Mouse (Mus musculus): ENCODE data around the gene Mcrs1.
"Not testable (repeated sequence)": the region's sequence is repeated elsewhere in the genome, so short reads cannot be mapped to it uniquely, and the experiment has no call there.

Gene Mcrs1

GRCm38 (mm10) chr15:99251111-99251510 lies 650 bp downstream of the Mcrs1 start:
- DNase-seq (ENCODE audit: low read depth, low spot score): not testable (repeated sequence)

DNA sequence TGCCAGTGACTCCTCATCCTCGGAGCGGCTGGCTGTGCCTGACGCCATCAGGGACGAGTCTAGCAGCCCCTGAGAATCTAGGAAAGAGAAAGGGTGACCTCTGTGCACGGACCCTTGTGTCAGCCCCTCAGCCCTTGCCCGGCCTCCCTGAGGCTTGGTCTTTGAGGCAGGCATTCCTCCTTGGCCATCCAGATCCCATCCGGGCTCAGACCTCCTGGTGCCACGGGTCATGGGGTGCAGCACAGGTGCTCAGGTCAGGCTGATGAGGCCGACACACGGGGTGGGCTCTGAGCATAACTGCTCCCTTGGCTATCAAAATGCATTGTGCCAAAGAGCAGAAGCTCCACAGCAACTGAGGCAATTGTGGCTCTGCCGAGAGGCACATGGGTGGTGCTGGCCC lies 1.8 kb downstream of the Mcrs1 start:
- no peak for DNase-seq (ENCODE audit: low read depth, low spot score)

DNA sequence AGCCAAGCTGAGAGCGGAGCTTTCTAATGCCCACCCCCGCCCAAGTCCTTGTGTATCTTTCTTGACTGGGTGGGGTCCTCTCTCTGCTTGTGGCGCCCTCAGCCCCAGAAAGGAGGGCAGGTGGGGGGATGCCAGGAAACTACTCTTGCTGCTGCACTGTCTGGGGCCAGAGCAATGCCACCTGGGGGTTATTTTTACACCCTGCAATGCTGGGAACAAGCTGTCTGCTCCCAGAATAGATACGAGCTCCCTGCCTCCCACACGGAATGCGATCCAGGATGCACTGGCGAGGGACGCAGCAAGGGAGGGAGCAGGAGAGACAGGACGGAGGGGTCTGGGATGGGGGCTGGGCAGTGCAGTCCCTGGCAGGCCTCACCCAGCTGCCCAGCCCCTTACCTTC lies 2.8 kb downstream of the Mcrs1 start:
- no peak for DNase-seq (ENCODE audit: low read depth, low spot score)

DNA sequence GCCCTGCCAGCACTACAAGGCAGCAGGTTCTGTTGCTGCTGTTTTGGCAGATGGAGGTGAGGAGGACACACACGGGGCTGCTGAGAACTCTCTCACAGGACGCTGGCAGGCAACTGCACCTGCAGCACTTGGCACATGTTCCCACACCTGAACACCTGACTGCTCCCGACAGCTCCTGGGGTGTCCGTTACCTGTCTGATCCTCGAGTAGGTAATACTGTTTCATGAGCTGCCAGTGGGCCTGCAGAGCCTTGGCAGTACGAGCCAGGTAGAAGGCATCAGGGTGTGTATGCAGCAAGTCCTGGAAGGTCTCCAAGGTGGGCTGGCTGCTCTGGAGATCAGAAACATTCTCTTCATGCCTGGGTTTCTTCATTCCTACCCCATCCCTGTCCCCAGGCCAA lies 5.0 kb downstream of the Mcrs1 start:
- not testable (repeated sequence) for DNase-seq (ENCODE audit: low read depth, low spot score)

GRCm38 (mm10) chr15:99242045-99242444 lies 9.7 kb downstream of the Mcrs1 start:
- DNase-seq (ENCODE audit: low read depth, low spot score): no peak

- DNase-seq (ENCODE audit: low read depth, low spot score): no peak
Measured at GRCm38 (mm10) chr15:99241249-99241648, 10.5 kb downstream of the Mcrs1 start.

GRCm38 (mm10) chr15:99240129-99240528 lies 11.6 kb downstream of the Mcrs1 start:
- no peak for DNase-seq (ENCODE audit: low read depth, low spot score)

GRCm38 (mm10) chr15:99238006-99238405 lies 13.8 kb downstream of the Mcrs1 start:
- DNase-seq (ENCODE audit: low read depth, low spot score): no peak

DNA sequence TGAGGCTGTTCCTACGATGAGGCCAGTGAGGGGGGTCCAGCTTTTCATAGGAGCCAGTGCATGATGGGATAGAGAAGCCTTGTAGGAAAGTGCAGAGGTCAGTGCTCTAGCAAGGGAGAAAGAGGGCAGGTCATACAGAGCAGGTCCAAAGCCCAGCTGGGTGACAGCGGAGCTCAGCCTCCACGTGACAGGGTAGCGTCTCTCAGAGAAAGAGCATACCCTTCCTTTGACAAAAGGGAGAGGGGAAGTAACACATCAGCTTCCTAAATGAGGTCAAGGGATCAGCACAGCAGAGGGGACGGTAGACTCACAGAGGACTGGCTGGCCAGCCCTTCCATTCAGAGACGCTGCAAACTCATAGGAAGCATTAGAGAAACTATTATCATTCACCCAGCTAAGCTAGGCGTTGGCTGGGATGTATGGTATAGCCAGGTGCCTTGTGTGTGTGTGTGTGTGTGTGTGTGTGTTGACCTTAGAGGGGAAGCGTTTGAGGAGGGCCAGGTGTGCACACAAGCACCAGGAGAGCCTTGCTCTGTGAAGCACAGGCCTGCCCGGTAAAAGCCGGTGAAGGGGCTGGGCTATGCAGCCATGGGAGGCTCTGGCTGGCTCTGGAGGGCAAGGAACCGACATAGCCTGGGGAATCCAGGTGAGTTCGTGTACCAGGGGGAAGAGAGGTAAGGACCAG lies 17.3 kb downstream of the Mcrs1 start:
- no peak for DNase-seq (ENCODE audit: low read depth, low spot score)

- DNase-seq (ENCODE audit: low read depth, low spot score): no peak
Measured at GRCm38 (mm10) chr15:99233719-99234118, 18.0 kb downstream of the Mcrs1 start.

GRCm38 (mm10) chr15:99231998-99232397 lies 19.8 kb downstream of the Mcrs1 start:
- DNase-seq (ENCODE audit: low read depth, low spot score): no peak

DNA sequence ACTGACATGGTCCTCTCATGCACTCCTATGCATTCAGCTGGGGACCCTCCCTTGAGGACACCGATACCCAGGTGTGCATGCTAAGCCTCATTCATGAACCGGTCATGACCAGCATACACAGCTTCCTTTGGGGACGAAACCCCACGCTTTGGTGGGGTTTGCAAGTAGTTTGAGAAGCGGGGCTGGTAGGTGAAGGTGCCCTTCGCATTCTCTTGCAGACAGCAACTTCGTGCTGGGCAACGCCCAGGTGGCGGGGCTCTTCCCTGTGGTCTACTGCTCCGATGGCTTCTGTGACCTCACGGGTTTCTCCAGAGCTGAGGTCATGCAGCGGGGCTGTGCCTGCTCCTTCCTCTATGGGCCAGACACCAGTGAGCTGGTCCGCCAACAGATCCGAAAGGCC lies 25.7 kb downstream of the Mcrs1 start:
- DNase-seq (ENCODE audit: low read depth, low spot score): no peak

DNA sequence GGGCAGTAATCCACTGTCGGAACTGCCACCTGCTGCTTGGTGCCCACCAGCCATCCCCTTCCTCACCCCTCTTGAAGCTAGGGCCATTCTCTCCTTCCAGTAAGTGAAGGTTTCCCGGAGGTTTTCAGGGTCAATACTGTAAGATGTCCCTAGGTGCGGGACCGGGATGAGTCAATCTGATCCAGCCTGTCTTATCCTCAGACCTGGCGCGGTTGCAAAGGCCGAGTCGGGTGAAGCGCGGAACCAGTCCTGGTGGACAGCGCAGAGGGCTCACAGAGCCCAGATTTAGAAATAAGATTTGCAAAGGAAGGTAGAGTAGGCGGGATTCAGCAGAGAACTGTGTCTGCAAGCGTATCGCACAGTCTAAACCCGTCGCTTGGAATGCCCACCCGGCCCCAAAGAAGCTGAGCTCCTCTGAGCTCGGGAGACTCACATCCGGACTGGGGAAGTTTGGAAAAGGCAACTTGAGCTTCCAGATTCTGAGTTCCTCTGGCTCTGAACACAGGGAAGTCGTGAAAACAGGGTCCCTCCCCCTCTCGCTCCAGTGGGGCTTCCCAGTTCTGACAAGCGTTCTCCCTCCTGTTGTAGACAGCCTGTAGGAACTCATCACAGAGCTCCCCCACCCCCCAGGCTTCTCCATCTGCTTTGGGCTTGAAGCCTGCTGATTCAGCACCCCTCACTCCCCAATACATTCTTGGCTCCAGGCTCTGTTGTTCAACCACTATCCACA lies 26.5 kb downstream of the Mcrs1 start:
- no peak for DNase-seq (ENCODE audit: low read depth, low spot score)

GRCm38 (mm10) chr15:99224208-99224911 lies 27.4 kb downstream of the Mcrs1 start, which contains the start of gene Kcnh3:
Gene Kcnh3, plus strand, starts transcription at chr15:99224861.
- DNase-seq (ENCODE audit: low read depth, low spot score): no peak

DNA sequence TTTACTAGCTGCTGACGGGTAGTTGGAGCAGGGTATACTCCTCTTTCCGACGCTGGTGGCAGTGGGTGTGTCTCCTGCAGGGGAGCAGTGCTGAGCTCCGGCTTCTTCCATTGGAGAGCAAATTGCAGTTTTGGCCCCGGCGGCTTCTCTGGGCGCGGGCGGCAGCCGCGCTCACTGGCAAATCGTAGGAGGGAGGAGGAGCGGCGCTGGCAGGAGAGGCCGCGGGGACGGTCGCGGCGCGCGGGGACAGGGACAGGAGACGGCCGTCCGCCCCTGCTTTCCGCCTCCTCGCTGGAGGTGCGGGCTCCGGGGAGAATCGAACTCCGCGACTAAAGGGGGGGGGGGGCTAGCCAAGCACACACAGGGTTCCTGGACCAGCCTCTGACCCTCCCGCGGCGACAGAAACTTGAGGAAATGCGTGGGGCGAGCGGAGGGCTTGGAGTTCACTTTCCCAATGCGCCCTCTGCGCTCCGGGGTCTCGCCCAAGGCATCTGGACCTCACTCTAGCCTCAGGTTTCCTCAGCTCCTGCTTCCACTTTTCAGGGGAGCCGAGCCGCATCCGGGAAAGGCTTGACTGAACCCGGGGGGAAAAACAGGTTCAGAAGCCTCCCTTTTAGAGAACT lies 28.1 kb downstream of the Mcrs1 start:
- DNase-seq (ENCODE audit: low read depth, low spot score): no peak

DNA sequence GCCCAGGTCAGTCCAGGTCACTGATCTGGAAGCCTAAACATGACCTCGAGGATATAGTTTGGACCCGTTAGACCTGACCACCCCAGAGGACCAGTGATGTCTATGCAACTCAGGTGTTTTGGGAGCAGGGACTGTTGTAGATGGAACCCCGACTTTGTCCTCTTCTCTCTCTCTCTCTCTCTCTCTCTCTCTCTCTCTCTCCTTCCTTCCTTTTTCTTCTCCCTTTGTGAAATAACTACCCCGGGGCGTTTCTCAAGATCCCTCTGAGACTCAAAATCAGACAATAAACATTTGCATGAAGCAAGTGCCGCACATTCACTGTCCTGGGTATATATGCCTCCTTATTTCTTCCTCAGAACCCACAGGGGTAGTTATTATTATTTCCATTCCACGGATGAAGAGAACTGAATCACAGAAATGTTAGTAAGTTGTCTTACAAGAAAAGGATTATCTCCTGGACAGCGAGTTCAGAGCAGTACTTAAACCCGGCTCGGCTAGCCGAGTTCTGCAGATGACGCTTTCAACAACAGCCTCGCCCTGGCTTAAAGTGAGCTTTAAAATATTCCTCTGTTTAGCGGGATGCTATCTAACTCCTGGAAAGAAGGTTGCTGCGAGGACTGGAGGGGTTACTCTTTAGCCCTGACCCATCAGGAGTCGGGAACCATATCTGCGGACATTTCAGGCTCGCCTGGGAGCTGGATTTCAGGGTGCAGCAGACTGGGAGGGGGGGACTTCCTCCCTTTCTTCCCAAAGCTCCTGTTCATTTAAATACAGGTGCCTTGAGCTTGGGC lies 28.8 kb downstream of the Mcrs1 start:
- DNase-seq (ENCODE audit: low read depth, low spot score): no peak

DNA sequence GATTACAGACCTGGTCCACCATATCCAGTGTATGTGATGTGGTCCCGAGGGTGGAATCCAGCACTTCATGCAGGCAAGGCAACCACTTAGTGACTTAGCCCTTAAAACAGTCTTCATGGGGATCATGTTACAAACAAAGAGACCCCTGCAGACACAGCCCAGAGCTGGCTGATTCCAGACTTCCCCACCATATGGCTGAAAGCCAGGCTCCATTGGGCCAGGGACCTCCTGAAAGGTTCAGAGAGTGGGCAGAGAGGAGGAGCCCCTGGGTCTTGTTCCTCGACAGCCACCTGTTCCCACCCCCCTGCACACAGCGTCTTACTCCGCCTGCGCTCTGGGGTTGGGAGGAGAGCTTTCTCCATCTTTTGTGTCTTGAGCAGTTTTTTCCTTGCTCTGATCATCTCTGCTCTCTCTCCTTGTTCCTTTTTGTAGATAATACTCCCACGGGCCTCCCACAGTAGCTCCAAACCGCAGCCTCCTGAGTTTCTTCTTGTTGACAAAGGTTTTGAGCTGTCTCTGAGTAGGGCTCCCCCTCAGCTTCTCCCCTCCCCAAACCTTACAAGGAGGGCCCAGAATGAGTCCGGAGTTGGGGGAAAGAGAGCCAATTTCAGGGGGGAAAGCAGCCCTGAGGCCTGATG lies 30.3 kb downstream of the Mcrs1 start:
- DNase-seq (ENCODE audit: low read depth, low spot score): no peak

GRCm38 (mm10) chr15:99217630-99218029 lies 34.1 kb downstream of the Mcrs1 start:
- no peak for DNase-seq (ENCODE audit: low read depth, low spot score)

DNA sequence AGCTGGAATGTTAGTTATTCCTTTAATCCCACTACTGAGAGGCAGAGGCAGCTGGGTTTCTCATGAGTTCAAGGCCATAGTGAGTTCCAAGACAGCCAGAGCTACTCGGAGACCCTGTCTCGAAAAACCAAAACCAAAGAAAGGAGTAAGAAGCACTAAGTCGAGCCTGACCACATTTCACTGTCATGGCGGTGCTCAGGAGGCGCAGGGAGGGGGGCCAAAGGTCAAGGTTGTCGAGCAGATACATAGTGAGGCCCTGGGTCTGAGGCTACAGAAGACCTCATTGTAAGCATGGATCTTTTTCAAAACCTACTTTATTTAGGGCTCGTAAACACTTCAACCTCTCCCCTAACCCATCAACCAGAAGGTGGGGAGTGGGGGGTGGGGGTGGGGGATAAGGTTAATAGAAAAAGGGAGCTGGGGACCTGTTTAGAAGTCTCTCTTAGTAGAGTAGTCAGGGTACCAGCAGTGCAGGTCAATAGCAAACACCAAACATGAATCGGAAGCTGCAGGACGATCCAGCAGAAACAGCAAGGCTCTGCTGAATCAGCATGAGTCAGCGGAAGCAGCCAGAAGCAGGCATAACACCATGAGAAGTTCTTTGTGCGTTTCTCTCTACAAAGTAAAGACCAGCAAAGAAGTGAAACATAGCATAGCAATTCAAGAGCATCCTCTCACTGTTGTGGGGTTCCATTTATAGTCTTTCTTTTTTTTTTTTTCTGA lies 35.9 kb downstream of the Mcrs1 start:
- no peak for DNase-seq (ENCODE audit: low read depth, low spot score)

- DNase-seq (ENCODE audit: low read depth, low spot score): no peak
Measured at GRCm38 (mm10) chr15:99214941-99215340, 36.8 kb downstream of the Mcrs1 start.
